Mouse (Mus musculus) heart, postnatal 4 days (tissue): ENCODE data around the gene Clba1. TPM values are rescaled to one million over a fixed set of nuclear protein-coding genes. Genes with fewer than 3 reads are reported as not detected.

Experiments used
- DNase-seq: peaks from one replicate; pipeline ENCODE4 v3.0.0; 2021
- total RNA-seq, 2 experiments: library from RNA; stranded (reverse); gene quantifications; 2 replicates each; pipeline ENCODE4 v1.2.3; 2021

Clba1 gene
- total RNA-seq, 2 experiments from 2014 or later: 4.5 to 6.0 TPM

DNA sequence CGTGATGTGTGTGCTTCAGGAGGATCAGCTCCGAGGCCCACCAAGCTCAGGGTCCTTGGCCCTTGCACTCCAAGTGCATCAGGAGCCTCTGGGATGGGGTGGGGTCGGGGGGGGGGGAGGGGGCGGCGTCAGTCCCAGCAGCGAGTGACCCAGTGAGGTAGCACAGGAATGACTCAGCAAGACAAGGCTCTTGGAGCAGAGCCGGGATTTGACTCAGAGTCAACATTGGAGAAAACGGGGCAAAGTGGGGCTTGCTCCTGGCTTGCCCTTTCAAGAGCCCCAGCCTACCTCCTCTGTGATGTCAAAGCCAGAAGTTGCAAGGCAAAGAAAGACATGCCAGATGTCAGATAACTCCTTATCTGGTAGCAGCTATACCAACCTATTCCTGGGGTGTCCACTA lies 42.4 kb downstream of the Clba1 start:
- no peak for DNase-seq

DNA sequence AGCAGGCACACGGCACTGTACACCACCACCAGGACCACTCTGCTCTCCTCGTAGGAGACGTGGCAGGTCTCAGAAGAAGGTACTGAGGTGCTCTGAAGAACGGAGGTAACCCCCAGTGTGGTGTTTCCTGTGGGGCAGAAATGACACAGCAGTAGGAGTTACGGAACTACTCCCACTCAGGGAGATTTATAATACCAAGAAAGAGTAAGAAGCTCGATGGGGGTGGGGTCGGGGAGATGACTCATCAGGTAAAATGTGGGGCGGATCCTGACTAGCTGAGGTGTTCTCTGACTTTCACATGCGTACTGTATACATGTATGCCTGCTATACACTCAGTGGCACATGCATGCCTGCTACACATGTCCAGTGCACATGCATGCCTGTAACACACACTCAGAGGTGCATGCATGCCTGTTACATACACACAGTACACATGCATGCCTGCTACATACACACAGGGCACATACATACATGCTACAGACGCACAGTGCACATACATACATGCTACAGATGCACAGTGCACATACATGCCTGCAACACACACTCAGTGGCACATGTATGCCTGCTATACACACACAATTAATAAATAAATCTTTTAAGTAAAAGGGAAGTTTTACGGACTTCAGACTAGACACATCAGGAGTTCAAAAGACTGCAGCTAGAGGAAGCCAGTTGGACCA lies 44.5 kb downstream of the Clba1 start:
- DNase-seq: no peak

DNA sequence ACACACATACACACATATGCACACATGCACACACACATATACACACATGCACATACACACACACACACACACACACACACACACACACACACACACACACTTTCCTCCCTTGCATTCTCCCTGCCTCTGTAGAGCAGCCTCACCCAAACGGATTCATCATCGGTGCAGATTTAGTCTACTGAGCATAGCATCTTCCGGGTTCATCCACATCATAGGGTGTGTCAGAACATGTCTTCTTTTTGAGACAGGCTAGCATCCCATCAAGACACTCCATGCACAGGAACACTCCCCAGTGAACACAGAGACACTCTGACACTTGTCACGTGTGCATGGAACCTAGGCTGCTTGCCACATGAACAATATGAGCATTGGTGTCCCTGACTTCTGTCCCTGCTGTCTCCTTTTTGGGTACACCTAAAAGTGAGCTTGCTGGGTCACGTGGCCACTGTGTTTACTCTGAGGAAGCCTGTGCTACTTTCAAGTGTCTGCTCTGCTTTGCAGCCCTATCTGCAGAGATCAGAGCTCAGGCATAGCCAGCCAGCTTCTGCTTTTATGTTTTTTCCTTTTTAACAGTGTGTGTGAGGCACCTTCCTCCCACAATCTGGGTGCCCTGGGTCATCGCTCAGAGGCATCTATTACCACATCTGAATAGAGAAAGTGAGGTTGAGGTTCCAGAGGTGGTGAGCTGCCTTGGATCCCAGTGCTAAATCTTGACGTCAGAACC lies 46.0 kb downstream of the Clba1 start:
- no peak for DNase-seq

DNA sequence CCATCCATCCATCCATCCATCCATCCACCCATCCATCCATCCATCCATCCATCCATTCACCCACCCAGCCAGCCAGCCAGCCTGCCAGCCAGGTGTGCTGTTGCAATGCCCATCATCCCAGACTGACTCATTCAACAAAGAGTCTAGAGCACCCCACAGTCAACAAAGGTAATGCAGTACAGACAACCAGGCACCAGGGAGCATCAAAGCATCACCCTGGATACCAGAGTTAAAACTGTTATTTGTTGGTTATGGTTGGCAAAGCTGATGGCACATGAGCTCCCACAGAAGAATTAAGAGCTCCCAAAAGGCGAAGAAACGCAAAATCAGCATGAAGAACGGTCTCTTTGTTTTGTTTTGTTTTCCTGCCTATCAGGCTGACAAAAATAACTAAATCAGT lies 47.6 kb downstream of the Clba1 start:
- no peak for DNase-seq

DNA sequence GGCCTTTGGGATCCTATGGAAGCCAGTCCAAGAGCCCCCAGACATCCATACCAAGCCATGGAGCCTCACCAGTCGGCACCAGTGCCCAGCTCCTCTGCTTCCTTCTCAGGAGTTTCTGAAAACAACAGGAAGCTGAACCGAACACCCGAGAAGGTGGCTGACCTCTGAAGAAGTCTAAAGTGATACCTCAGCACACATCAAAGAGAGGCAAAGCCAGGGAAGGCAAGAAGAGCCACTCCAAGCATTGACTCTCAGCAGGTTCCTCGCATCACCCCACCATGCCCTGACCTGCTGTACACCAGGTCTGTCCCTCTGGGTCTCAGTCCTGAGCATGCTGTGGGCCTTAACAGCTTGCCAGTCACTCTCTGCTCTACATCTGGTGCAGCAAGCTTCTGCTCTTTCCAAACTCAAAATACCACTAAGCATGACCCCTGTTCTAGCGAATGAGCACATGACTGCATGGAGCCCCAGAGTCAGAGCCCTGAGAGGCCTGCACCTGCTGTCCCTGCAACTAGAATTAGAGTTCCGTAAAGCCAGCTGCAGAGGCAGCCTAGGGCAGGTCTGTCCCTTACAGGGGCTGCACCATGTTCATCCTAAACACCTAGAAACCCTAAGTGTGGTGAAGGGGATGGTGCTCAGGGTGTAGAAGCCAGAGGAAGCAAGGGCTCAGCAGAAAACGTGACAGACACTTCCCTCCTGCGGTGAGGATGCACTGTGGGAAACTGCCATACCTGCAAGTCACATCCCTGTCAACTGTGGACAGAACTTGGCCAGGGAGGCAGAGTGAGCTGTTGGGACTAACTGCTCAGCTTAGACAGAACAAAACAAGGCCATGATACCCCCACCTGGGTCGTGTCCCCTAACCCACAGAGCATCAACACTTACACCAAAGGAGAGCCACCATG lies 48.5 kb downstream of the Clba1 start:
- no peak for DNase-seq

DNA sequence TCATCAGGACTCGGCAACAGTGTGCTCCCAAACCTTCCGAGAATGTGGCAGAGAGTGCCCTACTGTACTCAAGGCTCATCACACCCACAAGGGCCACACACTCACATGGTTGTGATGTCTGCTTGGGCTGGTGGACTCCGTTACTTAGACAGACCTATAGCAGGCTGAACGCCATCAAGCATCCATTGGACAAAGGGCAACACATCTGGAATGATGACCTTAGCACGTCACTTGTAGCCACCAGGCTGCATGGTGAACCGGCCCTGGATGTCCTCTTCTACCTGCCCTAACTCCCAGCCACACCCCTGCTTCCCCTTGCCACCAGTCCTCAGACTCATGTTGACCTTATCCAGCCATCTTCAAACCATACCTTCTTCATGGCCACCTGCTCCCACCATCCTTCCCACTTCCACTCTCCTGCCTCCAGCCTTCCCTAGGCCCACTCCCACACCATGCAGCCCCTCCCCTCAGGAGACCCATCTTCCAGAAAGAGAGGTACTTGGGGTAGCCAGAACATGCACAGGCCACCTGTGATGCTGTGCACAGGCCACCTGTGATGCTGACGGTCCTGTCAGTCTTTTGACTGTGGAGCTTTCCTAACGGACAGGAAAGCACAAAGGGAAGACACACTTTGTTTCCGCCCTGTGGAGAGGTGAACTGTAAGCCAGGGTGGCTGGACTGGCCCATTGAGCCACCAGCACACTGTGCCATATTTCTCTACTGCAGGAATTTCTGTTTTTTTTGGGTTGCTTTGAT lies 50.0 kb downstream of the Clba1 start:
- no peak for DNase-seq

DNA sequence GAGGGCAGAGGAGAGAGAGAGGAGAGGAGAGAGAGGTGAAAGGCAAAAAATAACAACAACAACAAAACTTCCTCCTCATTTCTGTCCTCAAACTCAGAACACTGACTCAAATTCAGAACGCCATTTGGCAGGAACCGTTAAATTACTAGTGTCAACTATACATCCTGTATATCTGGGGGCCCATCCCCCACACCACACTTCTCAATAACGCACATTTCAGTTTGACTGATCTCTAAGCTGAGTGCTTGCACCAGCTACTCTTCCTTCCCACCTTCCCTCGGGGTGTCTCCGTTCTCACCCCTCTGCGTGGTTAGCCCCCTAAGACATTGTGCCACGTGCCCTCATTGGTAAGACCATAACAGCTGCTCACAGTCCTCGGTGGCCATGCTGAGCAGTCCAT lies 51.2 kb downstream of the Clba1 start:
- no peak for DNase-seq

DNA sequence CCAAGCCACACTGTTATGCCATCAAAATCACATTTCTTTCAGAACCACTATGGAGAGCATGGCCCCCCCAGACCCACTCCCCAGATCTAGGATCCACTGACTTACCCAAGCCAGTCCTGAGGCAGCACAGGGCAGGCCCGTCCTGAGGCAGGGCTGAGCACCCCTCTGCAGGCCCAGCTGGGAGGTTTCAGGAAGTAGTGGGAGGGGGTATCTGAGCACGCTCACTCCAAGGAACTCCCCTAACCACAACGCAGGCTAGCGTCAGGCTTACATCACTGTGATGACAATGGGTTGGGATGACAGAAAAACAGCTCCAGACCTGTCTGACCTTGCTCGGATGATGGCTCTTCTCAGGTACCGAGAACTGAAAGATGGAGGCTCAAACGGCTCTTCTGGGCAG lies 52.0 kb downstream of the Clba1 start:
- DNase-seq: no peak

DNA sequence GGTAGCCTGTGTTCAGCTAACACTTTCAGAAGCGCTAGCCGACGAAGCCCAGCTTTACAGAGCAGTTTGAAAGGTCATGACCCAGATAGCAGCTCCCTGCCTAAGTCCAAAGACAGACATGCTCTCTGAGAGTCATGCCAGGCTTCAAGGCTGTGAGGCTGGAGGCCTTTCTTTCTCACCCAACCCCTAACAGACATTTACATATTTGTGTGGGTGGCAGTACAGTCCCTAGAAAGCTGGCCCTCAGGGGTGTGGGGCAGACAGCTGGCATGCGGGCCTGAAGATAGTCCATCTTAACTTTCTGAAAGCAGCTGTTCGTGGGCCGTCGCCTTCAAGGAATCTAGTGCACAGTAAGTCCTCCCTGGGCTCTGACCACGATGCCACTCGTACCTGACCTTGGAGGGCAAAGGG lies 53.2 kb downstream of the Clba1 start:
- no peak for DNase-seq

DNA sequence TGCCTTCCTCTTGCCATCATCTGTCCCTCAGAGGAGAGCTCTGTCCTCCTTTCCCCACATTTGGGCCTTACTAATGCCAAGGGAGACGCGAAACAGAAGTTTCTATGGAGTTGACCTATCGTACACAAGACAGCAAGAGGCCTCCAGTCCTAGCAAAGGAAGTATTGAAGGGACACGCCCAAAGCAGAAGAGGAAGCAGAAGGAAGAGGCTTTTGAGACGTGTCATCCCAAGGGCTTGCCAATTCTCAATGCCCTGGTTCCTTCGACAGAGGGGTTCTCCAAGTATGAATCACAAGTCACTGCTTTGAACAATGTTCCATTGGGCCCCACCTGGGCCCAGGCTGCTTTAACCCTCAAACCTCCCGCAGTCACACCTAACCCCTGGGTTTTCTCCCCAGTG lies 56.1 kb downstream of the Clba1 start:
- DNase-seq: no peak

Other genes with a start within 250 kb of the Clba1 start
- 10 to 100 TPM; 18.6 to 19.7 TPM for gene Inf2, start 220.2 kb upstream of the Clba1 start, total RNA-seq
- 100 to 1,000 TPM; 135 to 137 TPM for gene Adssl1, start 188.9 kb upstream of the Clba1 start, total RNA-seq
- gene Siva1, start 164.3 kb upstream of the Clba1 start, total RNA-seq: 10 to 100 TPM; 39.9 to 43.2 TPM
- 100 to 1,000 TPM; 352 to 392 TPM for gene Akt1, start 134.1 kb upstream of the Clba1 start, total RNA-seq
- 10 to 100 TPM in 1 of 2 experiments, 1 to 10 TPM in 1; 10.0 to 10.1 TPM for gene Zbtb42, start 130.1 kb upstream of the Clba1 start, total RNA-seq
- 10 to 100 TPM; 13.1 to 14.1 TPM for gene Cep170b, start 88.5 kb upstream of the Clba1 start, total RNA-seq
- gene Pld4, start 48.3 kb upstream of the Clba1 start, total RNA-seq: 1 to 10 TPM; 3.4 to 4.1 TPM
- 10 to 100 TPM; 13.5 to 16.8 TPM for gene Ahnak2, start 6.3 kb upstream of the Clba1 start, total RNA-seq
- 10 to 100 TPM; 25.8 to 26.8 TPM for gene Cdca4, start 20.5 kb downstream of the Clba1 start, total RNA-seq
- gene Gpr132, start 59.3 kb downstream of the Clba1 start, total RNA-seq: under 1 TPM; 0.16 to 0.17 TPM
- 10 to 100 TPM; 29.1 to 29.2 TPM for gene Jag2, start 120.8 kb downstream of the Clba1 start, total RNA-seq
- gene Nudt14, start 133.2 kb downstream of the Clba1 start, total RNA-seq: 10 to 100 TPM; 10.3 to 15.7 TPM
- 10 to 100 TPM; 26.0 to 28.1 TPM for gene Btbd6, start 167.5 kb downstream of the Clba1 start, total RNA-seq
- 10 to 100 TPM; 38.3 to 40.8 TPM for gene Brf1, start 191.8 kb downstream of the Clba1 start, total RNA-seq
- gene Pacs2, start 205.6 kb downstream of the Clba1 start, total RNA-seq: 10 to 100 TPM; 31.8 to 33.4 TPM